Mouse (Mus musculus): Measurements from ENCODE around the gene Gxylt2.

Gene Gxylt2

DNA sequence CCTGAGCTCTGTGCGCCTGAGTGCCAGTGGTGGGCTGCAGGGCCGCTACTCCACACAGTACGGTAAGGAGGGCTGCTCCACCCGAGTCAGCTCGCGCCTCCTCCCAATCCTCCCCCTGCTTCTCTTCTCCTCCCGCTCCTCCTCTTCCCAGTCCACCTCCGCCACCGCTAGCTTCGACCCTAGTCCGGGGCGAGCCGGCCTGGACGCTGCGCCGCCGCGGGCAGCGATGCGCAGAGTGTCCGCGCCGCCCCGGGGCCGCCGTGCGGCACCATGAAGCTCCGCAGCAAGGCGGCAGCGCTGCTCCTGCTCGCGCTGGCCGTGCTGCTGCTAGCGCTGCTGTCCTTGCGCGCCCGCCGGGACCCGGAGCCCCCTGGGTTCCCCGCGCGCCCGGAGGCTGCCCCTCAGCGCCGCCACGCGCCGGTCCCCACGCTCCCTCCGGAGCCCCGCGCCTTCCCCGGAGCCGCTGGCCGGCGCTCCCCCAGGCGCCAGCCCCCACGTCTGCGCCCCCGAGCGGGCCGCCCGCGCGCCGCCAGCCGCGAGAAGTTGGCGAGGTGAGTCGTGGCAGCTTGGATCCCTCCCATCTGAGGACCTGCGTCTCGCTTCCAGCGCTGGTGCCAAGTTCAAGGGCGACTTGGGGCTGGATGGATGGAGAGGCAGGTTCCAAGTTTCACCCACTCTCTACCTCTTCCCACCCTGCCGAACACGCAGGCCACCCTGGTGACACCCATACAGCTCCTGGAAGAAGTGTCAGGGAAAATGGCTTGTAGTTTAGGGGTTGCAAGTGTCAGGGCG, at the start of gene Gxylt2:
Gene Gxylt2 (plus strand): TSS at position 161 of the 792 bp plus-strand sequence.
- no peak for DNase-seq

DNA sequence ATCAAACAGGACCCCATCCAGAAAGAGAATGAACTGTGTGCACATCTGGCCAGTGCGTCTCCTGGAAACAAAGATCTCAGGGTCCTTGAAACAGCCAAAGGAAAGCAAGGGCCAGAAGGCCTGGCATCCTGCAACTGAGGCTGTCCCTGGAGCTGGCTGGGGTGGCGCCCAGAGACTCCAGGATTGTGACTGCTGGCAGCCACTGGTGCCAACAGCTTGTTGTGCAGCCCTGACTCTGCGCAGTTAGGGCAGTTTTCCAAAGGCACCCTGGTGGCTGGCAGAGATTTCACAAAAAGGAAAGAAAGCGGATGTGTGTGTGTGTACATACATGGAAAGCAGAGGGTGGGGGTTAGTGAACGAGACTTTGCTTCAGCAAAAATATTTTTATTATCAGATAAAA, 44.1 kb upstream of the Gxylt2 start:
- DNase-seq = no peak

DNA sequence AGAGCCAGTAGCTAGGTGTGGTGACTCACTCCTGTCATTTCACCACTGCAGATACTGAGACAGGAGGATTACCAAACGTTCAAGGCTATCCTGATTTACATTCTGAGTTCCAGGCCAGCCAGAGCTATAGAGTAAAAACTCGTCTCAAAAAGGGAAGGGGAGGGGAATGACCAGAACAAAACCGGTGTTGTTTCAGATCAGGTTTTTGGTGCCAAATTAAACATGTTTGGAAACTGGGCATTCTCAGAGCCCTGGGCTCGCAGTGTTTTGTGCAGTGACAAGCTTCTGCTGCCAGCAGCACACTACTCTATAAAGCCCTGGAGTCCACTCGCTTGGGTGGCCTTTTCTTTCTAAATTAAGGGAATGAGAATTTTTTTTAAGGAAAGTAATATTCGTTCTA, 42.3 kb upstream of the Gxylt2 start:
- no peak for DNase-seq

- DNase-seq = no peak
Observed at GRCm38 (mm10) chr6:100667644-100668043, 36.9 kb upstream of the Gxylt2 start.

- DNase-seq = no peak
Observed at GRCm38 (mm10) chr6:100668858-100669257, 35.7 kb upstream of the Gxylt2 start.

DNA sequence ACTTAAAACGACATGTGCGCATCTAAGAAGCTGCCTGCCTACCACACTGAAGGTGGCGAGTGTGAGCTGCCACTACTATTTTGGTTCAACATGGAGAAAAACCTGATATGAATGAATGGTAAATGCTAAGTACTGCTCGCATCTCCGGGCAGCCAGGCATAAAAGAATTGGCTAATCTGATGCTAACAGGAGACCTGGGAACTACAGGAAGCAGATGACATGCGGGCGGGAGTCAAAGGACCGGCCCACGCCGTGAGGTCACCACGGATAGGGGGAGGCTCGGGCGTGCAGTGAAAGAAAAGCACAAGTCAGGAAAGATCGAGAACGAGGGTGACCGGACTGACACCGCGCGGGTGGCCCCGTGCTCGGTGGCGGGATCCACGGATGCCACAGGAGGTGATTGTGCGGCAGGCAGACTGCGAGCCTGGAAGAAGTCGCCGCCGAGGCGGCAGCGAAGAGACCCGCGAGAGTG, 34.1 kb upstream of the Gxylt2 start:
- peak; percentile 26 to 38 for DNase-seq

GRCm38 (mm10) chr6:100670880-100671344, 33.6 kb upstream of the Gxylt2 start, which contains the start of gene Shq1:
TSS of gene Shq1 (minus strand) at chr6:100671157.
- peak; percentile 74 to 76 for DNase-seq

- no peak for DNase-seq
Observed at GRCm38 (mm10) chr6:100671401-100671800, 33.1 kb upstream of the Gxylt2 start.

- DNase-seq = no peak
Observed at GRCm38 (mm10) chr6:100674974-100675373, 29.6 kb upstream of the Gxylt2 start.

DNA sequence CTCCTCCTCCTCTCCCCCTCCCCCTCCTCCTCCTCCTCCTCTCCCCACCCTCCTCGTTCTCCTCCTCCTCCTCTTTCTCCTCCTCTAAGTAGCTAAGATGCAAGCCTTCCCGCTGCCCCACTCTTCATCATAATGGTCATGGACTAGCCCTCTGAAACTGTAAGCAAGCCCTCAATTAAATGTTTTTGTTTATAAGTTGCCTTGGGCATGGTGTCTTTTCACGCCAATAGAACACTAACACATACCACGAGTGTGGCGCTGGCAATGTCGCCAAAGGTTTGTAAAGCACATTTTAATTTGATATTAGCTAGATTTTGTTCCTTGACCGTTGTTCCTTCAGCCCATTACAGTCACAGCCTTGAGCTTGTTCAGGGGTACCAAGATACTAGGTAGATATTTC, 28.1 kb upstream of the Gxylt2 start:
- DNase-seq = no peak

DNA sequence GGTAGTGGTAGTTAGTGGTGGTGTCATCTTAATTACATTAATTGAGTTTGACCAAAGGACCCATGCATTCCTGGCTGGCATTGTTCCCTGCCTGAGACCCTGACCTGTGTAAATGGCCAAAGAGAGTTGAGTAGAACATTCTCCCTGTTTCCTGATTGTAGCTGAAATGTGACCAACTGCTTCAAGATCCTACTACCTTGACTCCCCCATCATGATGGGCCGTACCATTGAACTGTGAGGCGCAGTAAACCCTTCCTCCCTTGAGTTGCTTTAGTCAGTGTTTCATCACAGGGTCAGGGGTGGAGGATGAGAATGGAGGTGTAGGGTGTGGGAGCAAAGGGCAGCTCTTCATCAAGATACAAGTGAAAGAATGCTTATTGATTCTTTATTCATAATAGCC, 25.9 kb upstream of the Gxylt2 start:
- DNase-seq = no peak

DNA sequence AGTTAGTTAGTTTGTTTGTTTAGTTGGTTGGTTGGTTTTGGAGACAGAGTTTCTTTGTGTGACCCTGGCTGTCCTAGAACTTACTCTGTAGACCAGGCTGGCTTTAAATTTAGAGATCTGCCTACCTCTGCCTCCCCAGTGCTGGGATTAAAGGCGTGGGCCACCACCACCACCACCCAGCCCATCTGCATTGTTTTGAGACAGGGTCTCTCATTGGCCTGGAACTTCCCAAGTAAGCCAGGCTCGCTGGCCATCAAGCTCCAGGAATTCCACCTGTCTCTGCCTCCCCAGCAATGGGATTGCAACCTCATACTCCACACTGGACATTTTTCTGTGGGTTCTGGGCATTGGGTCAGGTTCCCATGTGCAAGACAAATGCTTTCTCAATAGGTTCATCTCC, 18.2 kb upstream of the Gxylt2 start:
- DNase-seq = no peak

DNA sequence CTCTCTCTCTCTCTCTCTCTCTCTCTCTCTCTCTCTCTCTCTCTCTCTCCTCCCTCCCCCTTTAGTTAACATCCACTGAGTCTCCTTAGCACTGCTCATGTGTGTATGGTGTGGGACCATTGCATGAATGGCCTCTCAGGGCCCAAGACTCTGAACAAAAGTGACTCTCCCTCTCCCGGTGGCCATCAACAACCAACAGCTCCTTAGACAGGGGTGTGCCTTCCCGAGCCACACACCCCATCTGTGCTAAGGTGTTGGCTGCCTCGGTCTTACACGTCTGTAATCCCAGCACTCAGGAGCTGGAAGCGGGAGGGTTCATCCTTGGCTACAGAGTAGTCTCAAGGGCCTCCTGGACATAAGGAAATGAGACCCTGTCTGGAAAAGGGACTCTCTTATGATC, 4.5 kb upstream of the Gxylt2 start:
- no peak for DNase-seq

GRCm38 (mm10) chr6:100700774-100701173, 3.8 kb upstream of the Gxylt2 start:
- no peak for DNase-seq

DNA sequence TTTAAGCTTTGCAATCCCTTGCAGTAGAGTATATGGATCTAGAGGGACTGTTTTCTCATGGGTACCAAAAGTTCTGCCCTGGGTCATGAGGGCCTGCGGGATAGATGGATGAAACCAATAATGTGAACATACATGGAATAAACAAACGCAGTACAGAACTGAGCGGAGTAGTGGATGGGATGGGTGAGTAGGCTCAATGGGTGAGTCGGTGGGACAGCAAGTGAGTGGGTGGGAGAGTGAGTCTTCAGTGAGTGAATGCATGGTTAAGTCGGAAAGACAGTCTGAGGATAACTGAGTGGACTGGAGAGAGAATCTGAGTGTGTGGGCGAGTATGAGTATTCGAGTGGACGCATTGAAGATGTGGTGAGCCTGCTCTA, 349 bp upstream of the Gxylt2 start:
- DNase-seq = no peak

DNA sequence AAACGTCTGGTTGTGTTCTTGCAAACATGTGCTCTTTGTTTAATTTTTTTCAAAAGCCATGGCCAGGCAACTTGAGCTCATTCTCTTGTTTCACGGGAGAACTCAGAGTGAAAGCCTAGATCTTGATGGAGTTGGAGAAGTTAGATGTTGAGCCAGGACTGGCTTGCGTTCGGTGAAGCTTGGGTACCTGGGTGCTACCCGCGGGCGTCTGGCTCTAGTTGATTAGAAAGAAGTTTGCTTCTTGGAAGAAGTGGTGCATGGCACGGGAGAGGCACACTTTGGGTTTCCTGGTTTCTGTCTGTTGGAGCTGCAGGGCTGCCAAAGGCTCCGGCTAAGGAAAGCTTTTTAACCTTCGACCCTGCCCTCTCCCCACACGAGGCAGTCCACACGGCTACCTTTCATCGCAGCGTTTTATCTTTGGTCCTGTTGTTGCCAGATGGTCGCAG, 855 bp downstream of the Gxylt2 start:
- no peak for DNase-seq

- no peak for DNase-seq
Observed at GRCm38 (mm10) chr6:100706861-100707260, 2.3 kb downstream of the Gxylt2 start.

DNA sequence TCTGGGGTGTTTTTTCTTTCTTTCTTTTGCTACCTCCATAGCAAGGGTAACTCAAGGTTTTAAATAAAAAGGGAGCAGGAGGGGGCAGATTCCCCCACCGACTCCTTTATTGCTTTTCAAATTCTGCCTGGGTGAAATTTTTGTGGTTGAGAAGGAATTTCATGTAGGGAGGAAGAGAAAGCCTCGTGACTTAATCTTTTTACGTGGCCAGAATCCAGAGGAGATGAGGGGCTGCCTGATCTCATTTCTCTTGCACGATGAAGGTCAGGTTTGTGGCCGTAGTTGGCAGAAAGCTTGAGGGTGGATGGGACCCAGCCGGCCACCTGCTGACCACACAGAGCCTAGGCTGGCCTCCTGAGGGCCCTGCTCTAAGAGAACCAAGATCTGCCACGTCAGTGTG, 3.0 kb downstream of the Gxylt2 start:
- DNase-seq = no peak

DNA sequence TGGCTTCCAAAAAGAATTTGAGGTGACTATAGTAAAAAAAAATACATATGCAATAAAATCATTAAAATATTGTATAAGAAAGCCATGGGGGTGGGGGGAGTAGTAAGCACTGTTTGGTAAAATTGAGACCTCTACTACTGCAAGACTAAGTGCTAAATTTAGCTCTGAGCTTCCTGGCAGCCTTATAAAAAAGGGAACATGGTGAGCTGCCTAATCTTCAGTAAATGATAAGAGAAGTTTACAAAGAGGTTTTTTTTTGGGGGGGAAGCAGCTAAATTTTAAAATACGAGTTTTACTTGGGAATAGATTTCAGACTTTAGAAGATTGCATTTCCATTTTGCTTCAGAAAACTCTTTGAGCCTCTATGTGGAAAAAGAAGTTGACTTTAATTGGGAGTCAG, 3.7 kb downstream of the Gxylt2 start:
- DNase-seq = no peak

DNA sequence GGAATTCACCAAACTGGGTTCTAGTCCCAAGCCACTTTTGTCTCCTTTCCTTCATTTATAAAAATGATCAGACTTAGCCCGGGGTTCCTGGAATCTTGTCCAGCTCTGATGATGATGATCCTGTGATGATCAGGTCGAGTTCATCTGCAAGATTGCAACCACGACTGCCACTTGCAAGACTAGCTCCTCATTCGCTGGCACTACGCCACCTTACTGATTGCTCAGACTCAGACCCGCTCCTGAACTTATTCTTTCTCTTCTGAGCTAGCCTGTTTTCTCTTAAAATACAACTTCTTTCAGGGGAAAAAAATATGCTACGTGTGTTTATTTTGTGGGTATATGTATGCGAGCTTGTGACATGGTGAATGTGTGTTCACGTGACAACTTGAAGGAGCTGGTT, 4.5 kb downstream of the Gxylt2 start:
- DNase-seq = no peak

- DNase-seq = no peak
Observed at GRCm38 (mm10) chr6:100709483-100709882, 4.9 kb downstream of the Gxylt2 start.

- no peak for DNase-seq
Observed at GRCm38 (mm10) chr6:100710170-100710569, 5.6 kb downstream of the Gxylt2 start.

GRCm38 (mm10) chr6:100710866-100711265, 6.3 kb downstream of the Gxylt2 start:
- no peak for DNase-seq

DNA sequence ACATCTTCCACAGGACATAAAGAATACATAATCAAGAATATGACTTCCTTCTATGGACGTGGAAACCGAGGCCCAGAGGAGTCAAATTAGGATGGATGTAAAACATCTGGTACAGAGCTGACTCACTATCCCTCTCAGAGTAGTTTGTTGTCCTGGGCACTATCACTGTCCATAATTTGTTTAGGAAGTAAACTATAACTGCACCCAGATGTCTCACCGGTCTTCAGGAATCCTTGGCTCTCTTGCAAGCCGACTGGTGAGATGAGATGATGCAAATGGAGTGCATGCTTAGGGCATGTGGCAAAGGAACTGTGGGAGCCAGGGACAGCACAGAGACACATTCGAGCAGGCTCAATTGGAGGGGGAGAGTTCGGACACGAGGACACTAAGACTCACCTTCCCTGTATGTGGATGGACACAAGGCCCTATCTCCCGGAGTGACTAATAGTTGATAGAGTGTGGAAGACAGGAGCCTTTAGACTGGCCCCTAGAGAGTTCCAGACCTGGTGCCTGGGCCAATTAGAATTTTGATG, 10.8 kb downstream of the Gxylt2 start:
- no peak for DNase-seq
